19 mouse cellular contexts compared by ENCODE assay signal in the genomic region with DNA sequence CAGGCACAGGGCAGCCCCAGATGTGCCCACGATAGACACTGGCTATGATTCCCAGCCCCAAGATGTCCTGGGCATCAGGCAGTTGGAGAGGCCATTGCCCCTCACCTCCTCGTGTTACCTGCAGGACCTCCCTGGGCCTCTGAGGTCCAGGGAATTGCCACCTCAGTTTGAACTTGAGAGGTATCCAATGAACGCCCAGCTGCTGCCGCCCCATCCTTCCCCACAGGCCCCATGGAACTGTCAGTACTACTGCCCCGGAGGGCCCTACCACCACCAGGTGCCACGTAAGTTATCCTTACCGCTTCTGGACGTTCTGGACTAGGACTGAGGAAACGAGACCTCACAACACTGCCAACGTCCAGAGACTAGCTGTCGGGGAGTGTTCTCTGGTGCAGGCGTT. TPM values are rescaled to one million over a fixed set of nuclear protein-coding genes. Genes with fewer than 3 reads are reported as not detected.
DNase-seq lines count a peak whose midpoint lies in the region; ATAC-seq and TF ChIP-seq lines count a peak whose summit lies in the region.
"Had no signal": no experiment of that assay in that cellular context is flagged by ENCODE, and none has a peak within 500 bp of the region (broad histone marks: within the 10 kb centered on the region; RNA-seq: fewer than 3 reads in every experiment).

No protein-coding gene starts in this region.

- H3K9me3 ChIP-seq in kidney, embryonic 15.5 days (replicated peaks), result no peaks in the 10 kb centered on the region
- no peaks in the 10 kb centered on the region for H3K9me3 ChIP-seq in stomach, embryonic 15.5 days
- H3K9me3 ChIP-seq in stomach, postnatal 0 days (ENCODE audit: control insufficient read depth, low read length), result no peaks in the 10 kb centered on the region
- H3K9me3 ChIP-seq: forebrain, embryonic 13.5 days; G1E; heart, embryonic 15.5 days; hindbrain, embryonic 13.5 days; liver, embryonic 15.5 days had no signal

- peak overlapping the region; percentile 75 for H3K27ac ChIP-seq in kidney, embryonic 15.5 days
- peak overlapping the region; percentile 81; the same call in 1 of the 2 replicates for H3K27ac ChIP-seq in stomach, embryonic 15.5 days
- H3K27ac ChIP-seq in stomach, postnatal 0 days (replicated peaks), result no peak overlapping the region
- H3K27ac ChIP-seq: forebrain, embryonic 13.5 days; heart, embryonic 15.5 days; hindbrain, embryonic 13.5 days; liver, embryonic 15.5 days; macrophage had no signal

- no peak for TF ChIP-seq EP300 in stomach, postnatal 0 days (optimal IDR thresholded peaks at IDR 0.05)

- peak; percentile 91 for DNase-seq in heart, adult 11 months
- DNase-seq in heart, postnatal 25 days (ENCODE audit: low spot score), result no peak
- no peak for DNase-seq in kidney, postnatal 25 days
- no peak for DNase-seq in stomach, postnatal 0 days (ENCODE audit: low spot score)
- no peak for DNase-seq in liver
- DNase-seq: adrenal gland, adult 8-10 months; cerebellum, adult 8-10 months; midbrain, embryonic 14.5 days; thymus, postnatal 14 days had no signal

- no peak overlapping the region for H3K4me2 ChIP-seq in kidney, embryonic 15.5 days
- H3K4me2 ChIP-seq in stomach, embryonic 15.5 days, result no peak overlapping the region
- no peak overlapping the region for H3K4me2 ChIP-seq in stomach, postnatal 0 days (replicated peaks; ENCODE audit: low read depth)
- H3K4me2 ChIP-seq: forebrain, embryonic 13.5 days; heart, embryonic 15.5 days; hindbrain, embryonic 13.5 days; liver, embryonic 15.5 days had no signal

- no peaks in the 10 kb centered on the region for H3K27me3 ChIP-seq in kidney, embryonic 15.5 days
- H3K27me3 ChIP-seq in stomach, embryonic 15.5 days (replicated peaks), result no peaks in the 10 kb centered on the region
- H3K27me3 ChIP-seq in stomach, postnatal 0 days (ENCODE audit: control insufficient read depth, insufficient read depth, low read length), result no peaks in the 10 kb centered on the region
- H3K27me3 ChIP-seq: forebrain, embryonic 13.5 days; heart, embryonic 15.5 days; hindbrain, embryonic 13.5 days; liver, embryonic 15.5 days had no signal

- peaks cover 21% of the 10 kb centered on the region for H3K36me3 ChIP-seq in kidney, embryonic 15.5 days
- peaks cover 25% of the 10 kb centered on the region; the same call in 1 of the 2 replicates for H3K36me3 ChIP-seq in stomach, embryonic 15.5 days
- peaks cover 5% of the 10 kb centered on the region; the same call in 1 of the 2 replicates for H3K36me3 ChIP-seq in stomach, postnatal 0 days (ENCODE audit: control insufficient read depth, insufficient read depth, low read length)
- H3K36me3 ChIP-seq: G1E; liver, embryonic 15.5 days had no signal

- 69% methylated on average over 12 of the region's 12 CpGs for WGBS in kidney, embryonic 15.5 days
- WGBS in stomach, embryonic 15.5 days, result 87% methylated on average over 12 of the region's 12 CpGs
- WGBS in stomach, postnatal 0 days, result 79% methylated on average over 12 of the region's 12 CpGs

- TF ChIP-seq CTCF in stomach, postnatal 0 days (IDR thresholded peaks at IDR 0.05; ENCODE audit: low read depth), result no peak

- H3K9ac ChIP-seq in kidney, embryonic 15.5 days, result no peak overlapping the region
- no peak overlapping the region for H3K9ac ChIP-seq in stomach, embryonic 15.5 days
- no peak overlapping the region for H3K9ac ChIP-seq in stomach, postnatal 0 days (ENCODE audit: low read length)
- H3K9ac ChIP-seq: forebrain, embryonic 13.5 days; heart, embryonic 15.5 days; hindbrain, embryonic 13.5 days; liver, embryonic 15.5 days had no signal

- intact Hi-C loops in heart, postnatal 25 days (cut with DNase I), result no loop called here

- H3K4me3 ChIP-seq in kidney, embryonic 15.5 days (replicated peaks), result no peak overlapping the region
- no peak overlapping the region for H3K4me3 ChIP-seq in stomach, embryonic 15.5 days (replicated peaks)
- H3K4me3 ChIP-seq in stomach, postnatal 0 days (ENCODE audit: low read depth, low read length), result no peak overlapping the region
- H3K4me3 ChIP-seq: forebrain, embryonic 13.5 days; heart, embryonic 15.5 days; hindbrain, embryonic 13.5 days; liver, embryonic 15.5 days had no signal

- no peak for ATAC-seq in kidney, embryonic 15.5 days (replicated peaks; ENCODE audit: low FRiP score)
- no peak for ATAC-seq in stomach, embryonic 15.5 days (ENCODE audit: insufficient read depth, low FRiP score, low read depth)
- no peak for ATAC-seq in stomach, postnatal 0 days (ENCODE audit: low FRiP score, low TSS enrichment)
- ATAC-seq in megakaryocyte progenitor cell, adult 5-6 weeks (replicated peaks; ENCODE audit: poor library complexity), result no peak
- ATAC-seq: forebrain, embryonic 13.5 days; lung, postnatal 0 days had no signal

- H3K4me1 ChIP-seq in kidney, embryonic 15.5 days, result peaks cover 56% of the 10 kb centered on the region
- H3K4me1 ChIP-seq in stomach, embryonic 15.5 days, result peaks cover 45% of the 10 kb centered on the region
- H3K4me1 ChIP-seq in stomach, postnatal 0 days (replicated peaks; ENCODE audit: control insufficient read depth, insufficient read depth), result peaks cover 15% of the 10 kb centered on the region

RNA-seq across cellular contexts. Expression of a gene that starts 13.6 kb away (rescaled TPM):
- total RNA-seq in heart, postnatal 25 days (2021), result 1 to 10 TPM; 5.0 to 8.0 TPM
- 15.9 and 18.5 TPM in 2 replicates for polyA plus RNA-seq in kidney, embryonic 15.5 days (2015; fragmentation: Nextera tagmentation; extraction: Ambion mirVana)
- polyA plus RNA-seq in stomach, embryonic 15.5 days (2015; fragmentation: Nextera tagmentation; extraction: Ambion mirVana), result 29.0 and 29.6 TPM in 2 replicates
- polyA plus RNA-seq in stomach, postnatal 0 days (2015; fragmentation: Nextera tagmentation; extraction: Ambion mirVana), result 19.4 and 24.1 TPM in 2 replicates
- total RNA-seq in megakaryocyte progenitor cell, adult 5-6 weeks (2015), result 11.2 and 11.6 TPM in 2 replicates
- total RNA-seq in megakaryocyte progenitor cell, adult 5-6 weeks (2017), result 1.5 and 4.3 TPM in 2 replicates
